Mouse (Mus musculus): ENCODE results near the gene Ube2a.

DNA sequence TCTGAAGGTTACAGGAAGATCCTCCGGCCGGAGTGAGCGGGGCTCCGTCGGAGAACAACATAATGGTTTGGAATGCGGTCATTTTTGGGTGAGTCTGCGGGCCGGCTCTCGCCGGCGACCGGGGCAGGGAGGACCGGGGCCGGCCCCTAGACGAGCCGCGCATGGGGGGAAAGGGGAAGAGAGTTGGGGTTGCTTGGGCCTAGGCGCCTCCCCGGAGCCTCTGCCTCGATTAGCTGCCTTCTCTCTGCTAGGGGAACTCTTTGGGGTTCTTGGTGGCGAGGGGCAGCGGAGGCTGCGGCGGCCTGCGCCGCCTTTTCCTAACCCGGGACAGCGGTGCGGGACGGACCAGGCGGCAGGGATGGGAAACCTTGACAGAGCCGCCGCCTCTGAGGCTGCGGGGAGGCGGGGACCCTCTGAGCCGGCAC, 1.0 kb downstream of the Ube2a start:
- no peak for TF ChIP-seq FLI1 (IDR thresholded peaks at IDR 0.05; ENCODE audit: low read length)
- TF ChIP-seq GATA1 (IDR thresholded peaks at IDR 0.05; ENCODE audit: borderline replicate concordance, low read length), result no peak
